Mouse (Mus musculus) CD4-positive, CD25-positive, alpha-beta regulatory T cell, adult 2 months (primary cell): Measurements from ENCODE around the gene Myof.

Experiments used
- DNase-seq: peaks from one replicate; pipeline ENCODE4 v3.0.0-alpha.2; 2012; ENCODE audit warnings: low read depth, low spot score

Gene Myof

GRCm38 (mm10) chr19:38043281-38043981, at the start of gene Myof:
Gene Myof, minus strand, starts transcription at chr19:38043577.
- peak; percentile 35 for DNase-seq

DNA sequence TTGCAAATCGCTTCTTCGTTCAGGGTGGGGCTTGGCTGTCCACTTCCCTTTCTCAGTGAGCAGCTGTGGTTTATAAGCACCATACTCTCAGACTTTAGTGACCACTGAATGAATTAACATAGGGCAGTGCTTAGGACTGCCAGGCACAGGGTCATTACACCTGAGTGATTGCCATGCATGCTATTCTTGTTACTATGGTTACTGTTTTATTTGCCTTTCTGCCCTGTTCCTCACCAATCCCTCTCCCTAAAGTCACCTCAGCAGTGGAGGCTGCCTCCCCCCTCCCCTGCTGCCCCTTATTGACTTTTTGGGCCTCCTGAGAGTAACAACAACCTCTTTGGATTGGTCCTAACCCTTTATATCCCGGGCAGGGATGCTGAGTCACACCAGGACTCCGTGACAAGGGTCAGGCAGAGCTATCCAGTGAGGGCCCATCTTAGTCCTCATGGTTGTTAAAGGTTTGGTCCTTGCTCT, 48.2 kb upstream of the Myof start:
- DNase-seq, result no peak

GRCm38 (mm10) chr19:38089358-38089757, 46.0 kb upstream of the Myof start:
- no peak for DNase-seq

DNA sequence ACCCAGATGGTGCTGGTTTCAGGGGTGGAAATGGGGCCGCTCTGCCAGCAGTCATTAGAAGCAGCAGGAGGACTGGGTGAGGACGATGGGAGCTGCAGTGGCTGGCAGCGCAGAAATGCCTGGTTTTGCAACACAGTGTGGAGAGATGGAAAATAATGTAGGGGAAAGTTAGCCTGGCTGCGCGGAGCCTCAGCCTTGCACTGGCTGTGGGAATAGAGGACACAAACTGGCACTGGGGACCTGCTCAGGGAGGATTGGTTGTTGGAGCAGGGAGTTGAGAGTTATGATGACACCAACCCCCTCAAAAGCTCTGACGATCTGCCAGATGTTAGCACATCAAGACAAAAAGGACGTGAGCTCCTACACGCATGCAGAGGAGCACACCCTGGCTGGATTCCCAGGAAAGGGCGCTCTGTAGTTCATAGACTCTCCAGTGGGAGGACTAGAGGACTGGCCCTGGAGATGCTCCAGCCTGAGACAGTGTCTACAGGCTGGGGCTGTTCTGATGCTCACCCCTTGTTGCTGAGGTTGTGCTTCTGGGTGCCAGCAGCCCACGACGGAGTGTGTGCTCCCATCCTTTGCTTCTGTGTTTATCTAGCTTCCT, 43.7 kb upstream of the Myof start:
- no peak for DNase-seq

- no peak for DNase-seq
Observed at GRCm38 (mm10) chr19:38085841-38086240, 42.5 kb upstream of the Myof start.

GRCm38 (mm10) chr19:38082931-38083525, 39.7 kb upstream of the Myof start:
- DNase-seq, result no peak

DNA sequence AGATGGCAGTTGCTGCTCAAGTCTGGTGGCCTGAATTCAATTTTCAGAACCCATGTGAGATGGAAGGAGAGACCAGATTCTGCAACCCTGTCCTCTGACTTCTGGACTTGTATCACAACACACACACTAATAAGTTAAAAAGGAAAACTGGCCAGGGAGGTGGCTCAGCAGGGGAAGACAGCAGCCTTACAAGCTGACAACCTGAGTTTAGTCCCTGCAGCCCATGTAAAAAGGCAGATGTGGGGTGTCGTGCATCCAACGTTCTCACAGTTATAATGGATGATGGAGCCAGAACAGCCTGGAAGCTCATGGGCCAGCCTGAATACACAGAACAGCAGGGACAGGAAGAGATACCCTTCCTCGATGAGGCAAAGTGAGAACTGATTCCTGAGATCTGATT, 38.0 kb upstream of the Myof start:
- no peak for DNase-seq

DNA sequence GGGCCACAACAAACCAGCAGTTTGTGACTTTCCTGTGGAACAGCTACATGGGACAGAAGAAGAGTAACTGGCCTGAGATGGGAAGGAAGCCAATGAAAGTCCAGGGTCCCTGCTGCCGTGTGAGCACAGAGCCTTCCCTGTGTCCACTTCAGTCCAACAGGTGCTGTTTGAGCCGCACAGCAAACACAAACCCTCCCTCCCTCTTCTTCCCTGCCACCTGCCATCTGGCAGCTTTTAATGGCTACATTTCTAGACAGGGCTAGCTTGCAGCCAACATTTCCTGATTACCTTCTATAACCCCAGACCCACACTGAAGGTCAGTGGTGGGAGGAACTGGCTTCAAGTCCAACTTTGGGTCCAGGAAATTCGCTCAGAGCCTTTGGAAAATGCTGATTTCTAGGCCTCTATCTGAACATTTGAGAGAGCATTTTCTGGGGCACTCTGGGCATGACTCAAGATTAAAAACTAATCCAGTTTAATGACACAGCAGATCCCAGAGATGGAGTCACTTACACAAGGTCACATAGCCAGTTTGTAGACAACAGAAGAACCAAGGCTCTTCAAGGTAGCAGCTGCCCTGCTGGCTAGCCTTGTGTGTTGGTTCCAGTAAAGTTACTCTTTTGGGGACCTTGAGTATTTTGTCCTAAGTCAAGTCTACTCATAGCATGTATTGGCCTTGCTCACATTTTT, 34.6 kb upstream of the Myof start:
- no peak for DNase-seq

GRCm38 (mm10) chr19:38076251-38076650, 32.9 kb upstream of the Myof start:
- no peak for DNase-seq

DNA sequence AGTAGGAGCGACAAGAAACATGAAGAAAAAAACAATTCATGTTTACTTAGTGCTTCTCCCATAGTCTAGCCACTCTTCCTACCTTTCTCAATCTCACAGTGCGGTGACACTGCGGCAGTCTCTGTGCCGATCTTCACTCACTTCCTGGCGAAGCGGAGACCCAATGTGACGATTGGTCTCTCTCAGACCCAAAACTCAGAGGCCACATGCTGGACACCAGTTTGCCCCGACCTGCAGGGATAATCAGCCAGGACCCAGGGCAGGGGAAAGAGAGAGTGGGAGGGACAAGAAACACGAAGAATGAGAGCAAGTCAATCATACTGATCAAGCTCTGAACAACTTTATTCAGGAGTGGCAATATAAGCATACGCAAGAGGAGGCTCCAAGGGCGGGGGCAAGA, 31.7 kb upstream of the Myof start:
- DNase-seq, result no peak

GRCm38 (mm10) chr19:38073226-38073625, 29.8 kb upstream of the Myof start:
- no peak for DNase-seq

DNA sequence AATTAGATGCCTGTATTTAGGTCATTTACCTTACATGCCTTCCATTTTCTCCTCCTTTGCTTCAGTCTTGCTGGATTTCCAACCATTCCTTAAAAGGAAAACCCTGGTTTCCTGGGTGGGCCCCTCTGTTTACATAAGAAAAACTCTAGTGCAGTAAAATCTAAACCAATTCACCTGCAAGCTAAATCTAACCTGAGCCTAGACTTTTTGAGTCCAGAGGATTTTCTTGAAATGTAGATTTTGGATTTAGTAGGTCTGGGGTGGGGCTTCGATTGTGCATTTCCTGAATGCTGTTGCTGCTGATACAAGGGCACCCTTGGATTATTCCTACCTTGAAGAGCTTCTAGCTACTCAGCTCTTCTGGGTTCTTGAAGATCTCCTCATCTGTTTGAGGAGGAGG, 20.7 kb upstream of the Myof start:
- DNase-seq, result no peak

- no peak for DNase-seq
Observed at GRCm38 (mm10) chr19:38063201-38063600, 19.8 kb upstream of the Myof start.

DNA sequence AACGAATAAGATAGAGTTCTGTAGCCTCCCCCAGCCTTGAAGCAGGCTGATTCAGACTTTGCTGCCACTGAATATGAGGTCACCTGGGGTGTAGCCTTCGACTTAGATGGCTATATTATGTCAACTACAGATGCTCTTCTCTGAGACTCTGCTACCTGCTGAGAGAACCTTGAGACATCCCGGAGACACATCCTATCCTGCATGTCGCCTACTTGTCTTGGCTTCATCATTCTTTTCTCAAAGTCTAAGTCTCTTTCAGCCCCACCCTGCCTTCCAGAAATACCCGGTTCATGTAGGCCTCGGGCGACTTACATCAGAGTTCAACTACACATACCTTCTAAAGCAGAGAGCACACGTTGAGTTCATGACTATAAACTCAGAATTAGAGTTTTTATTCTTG, 13.6 kb upstream of the Myof start:
- DNase-seq, result no peak

- no peak for DNase-seq
Observed at GRCm38 (mm10) chr19:38056276-38056675, 12.9 kb upstream of the Myof start.

- DNase-seq, result no peak
Observed at GRCm38 (mm10) chr19:38055798-38056197, 12.4 kb upstream of the Myof start.

GRCm38 (mm10) chr19:38054720-38055192, 11.4 kb upstream of the Myof start, which contains the start of gene Cep55:
Gene Cep55, plus strand, starts transcription at chr19:38055011.
- peak; percentile 99 for DNase-seq

- DNase-seq, result peak; percentile 90
Observed at GRCm38 (mm10) chr19:38054149-38054719, 10.9 kb upstream of the Myof start.

- DNase-seq, result peak; percentile 35
Observed at GRCm38 (mm10) chr19:38053227-38054041, 10.1 kb upstream of the Myof start.

GRCm38 (mm10) chr19:38049686-38050085, 6.3 kb upstream of the Myof start:
- no peak for DNase-seq

- no peak for DNase-seq
Observed at GRCm38 (mm10) chr19:38045198-38045597, 1.8 kb upstream of the Myof start.
